Mouse (Mus musculus) limb, embryonic 15.5 days (tissue): ENCODE results near the gene Tuba3b. TPM values are rescaled to one million over a fixed set of nuclear protein-coding genes. Genes with fewer than 3 reads are reported as not detected.

Experiments used
- ATAC-seq: fragments of 200-750 bp; cut with Nextera tagmentation; 2 replicates; pipeline ENCODE4 v1.8.0; 2017; ENCODE audit warnings: low read depth, moderate TSS enrichment; ENCODE audit not compliant: insufficient number of reproducible peaks, low FRiP score, low TSS enrichment
- H3K27ac ChIP-seq: fragments of 300-500 bp; sonication (generic); 2 replicates; pipeline ENCODE4 v1.5.1; 2015; ENCODE audit warnings: moderate library complexity, mild to moderate bottlenecking, inconsistent platforms
- H3K27me3 ChIP-seq: fragments of 300-500 bp; sonication (generic); 2 replicates; pipeline ENCODE4 v1.6.1; 2015; ENCODE audit warnings: inconsistent platforms
- H3K36me3 ChIP-seq: fragments of 300-500 bp; sonication (generic); 2 replicates; pipeline ENCODE4 v1.6.1; 2015; ENCODE audit warnings: inconsistent platforms
- H3K4me1 ChIP-seq: fragments of 300-500 bp; sonication (generic); 2 replicates; pipeline ENCODE4 v1.6.1; 2015; ENCODE audit warnings: inconsistent platforms
- H3K4me2 ChIP-seq: fragments of 300-500 bp; sonication (generic); 2 replicates; pipeline ENCODE4 v1.6.1; 2015; ENCODE audit warnings: mild to moderate bottlenecking, inconsistent platforms
- H3K4me3 ChIP-seq: fragments of 300-500 bp; sonication (generic); 2 replicates; pipeline ENCODE4 v1.5.1; 2015; ENCODE audit warnings: mild to moderate bottlenecking, inconsistent platforms
- H3K9ac ChIP-seq: fragments of 300-500 bp; sonication (generic); 2 replicates; pipeline ENCODE4 v1.6.1; 2015; ENCODE audit warnings: inconsistent platforms
- H3K9me3 ChIP-seq: fragments of 300-500 bp; sonication (generic); 2 replicates; pipeline ENCODE4 v1.6.1; 2016; ENCODE audit warnings: inconsistent platforms
- WGBS: fragments of 180-500 bp; shearing (Covaris S2); methylation state at CpG from one replicate; pipeline ENCODE4 v1.1.7; 2015; 5-methylcytosine and 5-hydroxymethylcytosine counted together
- polyA plus RNA-seq: library from polyadenylated mRNA; unstranded; fragments of >200 nt; fragmentation: Nextera tagmentation; extraction: Ambion mirVana; gene quantifications from 2 replicates; pipeline ENCODE4 v1.2.1, GENCODE M21; 2015

Gene Tuba3b
- polyA plus RNA-seq, 1 experiment from 2014 or later: not detected

- H3K27me3 ChIP-seq: no peaks in the 10 kb centered on the region
- no peaks in the 10 kb centered on the region for H3K36me3 ChIP-seq
- H3K4me2 ChIP-seq: no peak overlapping the region
- no peak overlapping the region for H3K27ac ChIP-seq
- no peaks in the 10 kb centered on the region for H3K9me3 ChIP-seq
- no peaks in the 10 kb centered on the region for H3K4me1 ChIP-seq
- ATAC-seq: no peak
- no peak overlapping the region for H3K4me3 ChIP-seq
- H3K9ac ChIP-seq: no peak overlapping the region
- WGBS: 85% methylated on average over 5 of the region's 5 CpGs
These were observed 38.1 kb downstream of the Tuba3b start for GRCm38 (mm10) chr6:145653626-145654025.

DNA sequence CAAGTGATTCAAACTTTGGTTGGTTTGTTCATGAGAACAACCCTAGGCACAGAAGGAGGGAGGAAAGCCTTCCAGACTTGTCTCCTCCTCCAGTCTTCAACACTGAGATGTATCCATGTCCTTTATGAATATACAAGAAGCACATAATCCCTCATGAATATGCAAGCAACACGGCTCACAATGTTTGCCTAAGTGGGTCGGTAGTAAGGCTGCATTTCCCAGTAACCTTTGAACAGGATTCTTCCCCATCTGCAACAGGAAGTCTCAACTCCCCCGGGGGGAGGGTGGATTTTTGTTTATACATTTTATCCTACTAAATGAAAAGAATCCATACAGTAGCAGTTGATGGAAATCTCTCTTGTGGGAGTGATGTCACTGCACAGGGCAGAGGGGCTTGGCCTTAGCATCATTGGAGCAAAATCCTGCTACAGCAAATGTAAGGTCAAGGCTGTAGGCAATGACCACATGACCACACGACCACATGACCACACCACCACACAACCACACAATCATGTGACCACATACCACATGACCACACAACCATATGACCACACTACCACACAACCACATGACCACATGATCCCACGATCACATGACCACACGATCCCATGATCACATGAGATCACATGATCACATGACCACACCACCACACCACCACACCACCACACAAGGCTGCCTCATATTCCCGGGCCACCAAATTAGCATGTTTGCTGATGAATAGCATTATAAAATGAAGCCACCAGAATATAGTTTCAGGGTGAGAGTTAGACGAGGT is 38.7 kb downstream of the Tuba3b start:
- H3K9me3 ChIP-seq: no peaks in the 10 kb centered on the region
- H3K4me1 ChIP-seq: no peaks in the 10 kb centered on the region
- no peak overlapping the region for H3K4me2 ChIP-seq
- no peak overlapping the region for H3K9ac ChIP-seq
- no peak for ATAC-seq
- H3K27ac ChIP-seq: no peak overlapping the region
- H3K27me3 ChIP-seq: no peaks in the 10 kb centered on the region
- WGBS: 78% methylated on average over 8 of the region's 8 CpGs
- no peak overlapping the region for H3K4me3 ChIP-seq
- no peaks in the 10 kb centered on the region for H3K36me3 ChIP-seq

- 92% methylated on average over 1 of the region's 1 CpGs for WGBS
- H3K4me3 ChIP-seq: no peak overlapping the region
- no peak overlapping the region for H3K9ac ChIP-seq
- ATAC-seq: no peak
- H3K4me2 ChIP-seq: no peak overlapping the region
- H3K9me3 ChIP-seq: no peaks in the 10 kb centered on the region
- H3K27me3 ChIP-seq: no peaks in the 10 kb centered on the region
- H3K4me1 ChIP-seq: no peaks in the 10 kb centered on the region
- no peak overlapping the region for H3K27ac ChIP-seq
- H3K36me3 ChIP-seq: no peaks in the 10 kb centered on the region
These were observed 40.1 kb downstream of the Tuba3b start for GRCm38 (mm10) chr6:145655678-145656077.

- Histone ChIP-seq H3K27ac (no peak overlapping the region), H3K4me2 (no peak overlapping the region), H3K4me1 (no peaks in the 10 kb centered on the region), H3K9ac (no peak overlapping the region), H3K36me3 (no peaks in the 10 kb centered on the region), H3K27me3 (no peaks in the 10 kb centered on the region), H3K9me3 (no peaks in the 10 kb centered on the region), H3K4me3 (no peak overlapping the region)
- 87% methylated on average over 15 of the region's 15 CpGs for WGBS
- no peak for ATAC-seq
These were observed 41.4 kb downstream of the Tuba3b start for GRCm38 (mm10) chr6:145656740-145657591.

GRCm38 (mm10) chr6:145659116-145659515 is 43.6 kb downstream of the Tuba3b start:
- Histone ChIP-seq H3K9ac (no peak overlapping the region), H3K4me3 (no peak overlapping the region), H3K36me3 (no peaks in the 10 kb centered on the region), H3K27me3 (no peaks in the 10 kb centered on the region), H3K4me2 (no peak overlapping the region), H3K4me1 (no peaks in the 10 kb centered on the region), H3K27ac (no peak overlapping the region), H3K9me3 (no peaks in the 10 kb centered on the region)
- WGBS: 64% methylated on average over 6 of the region's 6 CpGs
- no peak for ATAC-seq

GRCm38 (mm10) chr6:145660943-145661342 is 45.4 kb downstream of the Tuba3b start:
- Histone ChIP-seq H3K4me1 (no peaks in the 10 kb centered on the region), H3K4me2 (no peak overlapping the region), H3K4me3 (no peak overlapping the region), H3K27ac (no peak overlapping the region), H3K36me3 (no peaks in the 10 kb centered on the region), H3K9me3 (no peaks in the 10 kb centered on the region), H3K27me3 (no peaks in the 10 kb centered on the region), H3K9ac (no peak overlapping the region)
- ATAC-seq: no peak
- 76% methylated on average over 11 of the region's 11 CpGs for WGBS

DNA sequence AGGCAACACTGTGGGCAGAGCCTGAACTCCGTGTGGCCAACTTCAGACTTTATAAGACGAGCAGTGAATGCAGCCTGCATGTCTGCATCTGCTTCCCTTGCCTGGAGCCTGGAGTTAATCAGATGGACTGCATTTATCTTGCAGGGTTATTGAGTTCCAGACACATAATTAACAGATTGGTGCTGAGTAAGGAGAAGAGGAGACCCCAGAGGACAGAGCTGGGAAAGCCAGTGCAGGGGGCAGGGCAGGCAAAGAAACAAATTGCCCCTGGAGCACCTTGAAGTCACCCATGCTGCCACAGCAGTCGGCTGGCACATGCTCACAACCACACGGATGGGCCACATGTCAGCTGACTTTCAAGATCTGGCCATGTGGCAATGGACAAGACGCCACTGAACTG is 48.7 kb downstream of the Tuba3b start:
- 38% methylated on average over 5 of the region's 5 CpGs for WGBS
- Histone ChIP-seq H3K4me3 (no peak overlapping the region), H3K4me1 (no peaks in the 10 kb centered on the region; the same call in 1 of the 2 replicates), H3K9ac (no peak overlapping the region), H3K4me2 (no peak overlapping the region), H3K27ac (no peak overlapping the region), H3K27me3 (no peaks in the 10 kb centered on the region), H3K9me3 (no peaks in the 10 kb centered on the region), H3K36me3 (no peaks in the 10 kb centered on the region)
- no peak for ATAC-seq

DNA sequence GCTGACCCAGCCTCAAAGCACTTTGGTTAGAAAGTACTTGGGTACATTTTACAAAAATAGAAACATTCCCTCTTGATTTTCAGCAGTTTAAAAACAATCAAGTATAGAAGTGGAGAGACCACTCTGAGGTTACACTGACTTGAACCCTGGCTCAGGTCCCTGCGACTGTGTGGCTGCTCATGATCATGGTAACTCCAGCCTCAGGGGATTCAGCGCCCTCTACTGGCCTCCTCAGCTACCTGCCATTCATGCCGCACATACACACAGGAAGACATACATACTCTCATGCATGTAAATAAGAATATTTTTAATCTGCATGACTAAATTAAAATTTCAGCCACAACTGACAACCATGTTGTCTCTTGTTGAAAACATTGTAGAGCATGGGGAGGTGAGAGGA is 50.2 kb downstream of the Tuba3b start:
- H3K27me3 ChIP-seq: no peaks in the 10 kb centered on the region
- H3K4me2 ChIP-seq: no peak overlapping the region
- H3K36me3 ChIP-seq: no peaks in the 10 kb centered on the region
- ATAC-seq: no peak
- 89% methylated on average over 3 of the region's 3 CpGs for WGBS
- no peak overlapping the region for H3K27ac ChIP-seq
- H3K9ac ChIP-seq: no peak overlapping the region
- no peaks in the 10 kb centered on the region; the same call in 1 of the 2 replicates for H3K4me1 ChIP-seq
- H3K9me3 ChIP-seq: no peaks in the 10 kb centered on the region
- H3K4me3 ChIP-seq: no peak overlapping the region

- H3K9me3 ChIP-seq: no peaks in the 10 kb centered on the region
- no peak overlapping the region for H3K4me3 ChIP-seq
- H3K4me1 ChIP-seq: no peaks in the 10 kb centered on the region; the same call in 1 of the 2 replicates
- ATAC-seq: no peak
- H3K4me2 ChIP-seq: no peak overlapping the region
- no peak overlapping the region for H3K9ac ChIP-seq
- H3K27me3 ChIP-seq: no peaks in the 10 kb centered on the region
- H3K27ac ChIP-seq: no peak overlapping the region
- WGBS: 47% methylated on average over 3 of the region's 3 CpGs
- H3K36me3 ChIP-seq: no peaks in the 10 kb centered on the region
These were observed 52.1 kb downstream of the Tuba3b start for GRCm38 (mm10) chr6:145667654-145668053.

- WGBS: 48% methylated on average over 10 of the region's 10 CpGs
- Histone ChIP-seq H3K4me2 (no peak overlapping the region), H3K9me3 (no peaks in the 10 kb centered on the region), H3K36me3 (no peaks in the 10 kb centered on the region), H3K4me3 (no peak overlapping the region), H3K27ac (no peak overlapping the region), H3K4me1 (no peaks in the 10 kb centered on the region; the same call in 1 of the 2 replicates), H3K27me3 (no peaks in the 10 kb centered on the region), H3K9ac (no peak overlapping the region)
- no peak for ATAC-seq
These were observed 54.1 kb downstream of the Tuba3b start for GRCm38 (mm10) chr6:145669596-145670071.
